Mouse (Mus musculus) neural tube, embryonic 10.5 days (tissue): ENCODE data around the gene Dnah2.

ENCODE experiments used
- DNase-seq: peaks from one replicate; pipeline ENCODE4 v3.0.0-alpha.2; 2017; ENCODE audit warnings: low spot score; ENCODE audit errors: extremely low spot score

Dnah2 gene

GRCm38 (mm10) chr11:69420554-69421000, 128.3 kb downstream of the Dnah2 start:
- DNase-seq, result no peak

GRCm38 (mm10) chr11:69419813-69420553, 128.9 kb downstream of the Dnah2 start:
- DNase-seq, result peak; percentile 64

GRCm38 (mm10) chr11:69419443-69419812, 129.5 kb downstream of the Dnah2 start:
- DNase-seq, result peak; percentile 59

- peak; percentile 95 for DNase-seq
Observed at GRCm38 (mm10) chr11:69418481-69419442, 130.1 kb downstream of the Dnah2 start.

GRCm38 (mm10) chr11:69417449-69418384, 131.2 kb downstream of the Dnah2 start:
- peak; percentile 91 for DNase-seq

- no peak for DNase-seq
Observed at GRCm38 (mm10) chr11:69416921-69417448, 131.9 kb downstream of the Dnah2 start.

GRCm38 (mm10) chr11:69416509-69416908, 132.4 kb downstream of the Dnah2 start:
- DNase-seq, result no peak

- DNase-seq, result peak; percentile 85
Observed at GRCm38 (mm10) chr11:69415668-69416451, 133.1 kb downstream of the Dnah2 start.

GRCm38 (mm10) chr11:69415327-69415667, 133.6 kb downstream of the Dnah2 start:
- DNase-seq, result peak; percentile 70

- DNase-seq, result peak; percentile 42
Observed at GRCm38 (mm10) chr11:69414421-69415326, 134.2 kb downstream of the Dnah2 start.

- DNase-seq, result peak; percentile 47
Observed at GRCm38 (mm10) chr11:69413221-69414181, 135.4 kb downstream of the Dnah2 start, which contains the start of gene Kdm6b. Gene Kdm6b (minus strand): TSS chr11:69413675.

- no peak for DNase-seq
Observed at GRCm38 (mm10) chr11:69412548-69412947, 136.4 kb downstream of the Dnah2 start.

- DNase-seq, result peak; percentile 67
Observed at GRCm38 (mm10) chr11:69411538-69412203, 137.2 kb downstream of the Dnah2 start.

GRCm38 (mm10) chr11:69411073-69411535, 137.8 kb downstream of the Dnah2 start:
- peak; percentile 99 for DNase-seq

- DNase-seq, result no peak
Observed at GRCm38 (mm10) chr11:69410310-69411072, 138.4 kb downstream of the Dnah2 start.

- no peak for DNase-seq
Observed at GRCm38 (mm10) chr11:69410045-69410309, 138.9 kb downstream of the Dnah2 start.
